Mouse (Mus musculus) ES-Bruce4 (cell line): ENCODE measurements around the gene Prcc.

Source experiments
- CTCF ChIP-seq: IDR thresholded peaks from one replicate; pipeline ENCODE4 v1.8.1; 2011; ENCODE audit warnings: low read depth, low read length
- EP300 ChIP-seq: IDR thresholded peaks from 2 replicates; pipeline ENCODE4 v1.6.1; 2011; ENCODE audit warnings: low read depth, low read length; ENCODE audit not compliant: insufficient read depth
- POLR2A ChIP-seq: IDR thresholded peaks from one replicate; pipeline ENCODE4 v1.8.1; 2011; ENCODE audit warnings: low read length; ENCODE audit not compliant: insufficient read depth

DNA sequence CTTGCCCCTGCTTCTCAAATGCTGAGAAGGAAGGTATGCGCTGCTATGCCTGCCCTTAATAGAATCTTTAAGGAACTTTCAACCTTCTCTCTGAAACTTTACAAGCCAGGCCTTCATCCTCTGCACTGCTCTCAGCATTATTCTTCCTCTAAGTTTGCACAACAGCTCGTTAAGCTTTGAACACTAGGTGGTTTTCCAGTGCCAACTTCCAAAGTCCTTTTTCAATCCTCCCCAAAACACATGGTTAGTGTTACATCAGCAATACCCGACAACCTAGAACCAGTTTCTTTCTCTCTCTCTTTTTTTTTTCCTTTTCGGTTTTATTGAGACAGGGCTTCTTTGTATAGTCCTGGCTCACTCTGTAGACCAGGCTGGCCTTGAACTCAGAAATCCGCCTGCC is 48.6 kb upstream of the Prcc start:
- TF ChIP-seq POLR2A (no peak), CTCF (no peak), EP300 (no peak)
